Mouse (Mus musculus): Measurements from ENCODE around the gene Txndc15.

The Txndc15 gene

GRCm38 (mm10) chr13:55732121-55732520 is 17.7 kb downstream of the Txndc15 start:
- DNase-seq, result no peak

- no peak for DNase-seq
Observed at GRCm38 (mm10) chr13:55733628-55734502, 19.4 kb downstream of the Txndc15 start.

DNA sequence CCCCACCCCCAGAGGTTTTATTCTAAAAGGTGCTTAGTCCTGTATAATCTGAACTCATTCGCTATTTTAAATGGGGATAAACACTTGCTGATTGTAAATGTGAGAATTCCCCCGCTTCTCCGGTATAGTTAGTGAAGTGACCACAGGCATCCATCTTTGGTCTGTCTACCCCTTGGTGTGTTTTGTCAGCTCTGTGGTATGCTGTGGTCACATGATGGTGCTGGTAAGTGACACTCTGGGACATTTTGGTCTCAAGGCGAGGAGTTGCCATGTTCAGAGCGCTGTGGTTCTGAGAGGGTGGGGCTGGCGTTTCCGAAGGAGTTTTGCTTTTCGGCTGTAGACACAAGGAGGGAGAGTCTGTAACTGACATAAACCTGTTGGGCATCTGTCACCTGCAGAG is 23.4 kb downstream of the Txndc15 start:
- no peak for DNase-seq

DNA sequence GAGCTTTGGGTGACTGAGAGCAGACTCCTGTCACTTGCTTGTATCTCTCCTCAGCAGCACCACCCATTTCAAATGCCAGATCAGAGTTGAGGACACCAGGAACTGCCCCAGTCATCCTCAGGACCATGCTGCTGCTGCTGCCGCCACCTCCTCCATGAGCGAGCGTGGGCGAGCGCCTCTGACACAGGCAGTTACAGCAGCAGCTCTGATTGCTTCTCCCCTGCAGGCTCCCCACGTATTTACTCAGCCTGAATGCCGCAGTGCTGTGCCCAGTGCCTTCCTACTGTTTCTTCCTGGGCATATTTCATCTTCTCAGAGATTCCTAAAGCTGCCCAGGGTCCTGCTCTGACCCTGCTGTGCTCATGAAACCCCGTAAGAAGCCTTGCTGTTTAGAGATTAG is 27.9 kb downstream of the Txndc15 start:
- DNase-seq, result no peak

GRCm38 (mm10) chr13:55754380-55754779 is 39.9 kb downstream of the Txndc15 start:
- DNase-seq, result no peak

DNA sequence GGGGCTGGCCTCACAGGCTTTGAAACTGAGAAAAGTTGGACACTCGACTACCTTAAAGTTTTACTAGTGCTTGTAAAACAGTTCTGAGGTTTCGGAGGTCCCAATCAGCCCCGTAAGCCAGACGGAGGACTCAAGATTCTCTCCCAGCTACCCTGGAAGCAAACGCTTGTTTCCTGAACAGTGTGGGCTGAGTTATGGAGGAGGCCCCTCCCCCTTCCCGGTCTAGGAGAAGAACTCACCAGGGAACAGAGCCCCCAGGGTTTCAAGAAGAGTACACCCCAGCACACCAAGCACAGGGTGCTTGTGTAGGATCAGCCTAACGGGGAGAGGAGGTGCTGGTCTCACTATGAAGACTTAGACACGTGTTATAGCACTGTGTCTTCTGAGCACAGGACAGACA is 42.3 kb downstream of the Txndc15 start:
- DNase-seq, result peak; percentile 15 to 50

DNA sequence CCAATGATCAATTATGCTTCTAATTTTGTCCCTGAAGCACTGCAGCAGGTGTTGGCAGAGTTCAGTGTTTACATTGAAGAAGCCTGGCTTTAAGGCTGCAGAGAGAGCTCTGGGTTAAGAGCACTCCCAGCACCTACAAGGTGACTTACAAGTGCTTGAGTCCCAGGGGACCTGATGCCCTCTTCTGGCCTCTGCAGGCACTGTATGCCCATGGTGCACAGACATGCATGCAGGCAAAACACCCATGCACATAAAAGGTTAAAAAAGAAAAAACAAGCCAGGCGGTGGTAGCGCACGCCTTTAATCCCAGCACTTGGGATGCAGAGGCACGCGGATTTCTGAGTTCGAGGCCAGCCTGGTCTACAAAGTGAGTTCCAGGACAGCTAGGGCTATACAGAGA is 43.2 kb downstream of the Txndc15 start:
- DNase-seq, result peak; percentile 21 to 43

DNA sequence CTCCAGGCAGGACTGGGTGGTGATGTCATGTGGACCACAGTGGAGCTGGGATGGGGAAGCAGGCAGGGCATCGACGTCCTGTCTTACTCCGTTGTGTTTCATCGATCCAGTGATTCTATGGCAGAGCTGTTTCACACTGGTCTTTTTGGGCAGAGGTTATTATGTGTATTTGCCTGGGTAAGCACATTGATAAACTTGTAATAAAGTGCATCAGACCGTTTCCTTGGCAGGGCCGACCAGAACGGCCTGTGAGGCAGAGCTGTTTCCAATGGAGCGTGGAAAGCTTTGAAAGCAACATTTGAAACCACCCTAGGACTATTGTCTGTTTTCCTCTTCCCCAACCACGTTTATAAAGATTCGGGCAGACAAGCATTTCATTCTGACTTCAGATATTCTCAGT is 46.1 kb downstream of the Txndc15 start:
- DNase-seq, result peak in 1 of 2 experiments; percentile 26

- no peak for DNase-seq
Observed at GRCm38 (mm10) chr13:55761486-55761885, 47.0 kb downstream of the Txndc15 start.

DNA sequence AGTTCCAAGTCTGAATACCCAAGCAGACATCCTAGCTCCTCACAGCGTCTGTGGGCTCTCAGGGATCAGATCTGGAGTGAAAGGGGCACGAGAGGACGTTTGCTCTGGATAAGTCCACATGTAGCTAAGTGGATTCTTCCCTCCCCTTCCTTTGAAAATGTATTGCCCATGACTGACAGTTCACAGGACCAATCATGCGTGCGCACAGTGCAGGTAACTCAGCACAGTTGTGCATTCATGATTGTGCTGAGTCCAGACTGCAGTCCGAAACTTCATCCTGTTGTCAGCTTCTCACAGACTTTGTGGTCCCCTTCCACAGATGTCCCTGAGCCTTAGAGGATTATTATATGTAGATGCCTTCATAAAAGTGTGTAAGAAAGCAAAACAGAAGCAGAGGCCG is 59.9 kb downstream of the Txndc15 start:
- DNase-seq, result no peak

DNA sequence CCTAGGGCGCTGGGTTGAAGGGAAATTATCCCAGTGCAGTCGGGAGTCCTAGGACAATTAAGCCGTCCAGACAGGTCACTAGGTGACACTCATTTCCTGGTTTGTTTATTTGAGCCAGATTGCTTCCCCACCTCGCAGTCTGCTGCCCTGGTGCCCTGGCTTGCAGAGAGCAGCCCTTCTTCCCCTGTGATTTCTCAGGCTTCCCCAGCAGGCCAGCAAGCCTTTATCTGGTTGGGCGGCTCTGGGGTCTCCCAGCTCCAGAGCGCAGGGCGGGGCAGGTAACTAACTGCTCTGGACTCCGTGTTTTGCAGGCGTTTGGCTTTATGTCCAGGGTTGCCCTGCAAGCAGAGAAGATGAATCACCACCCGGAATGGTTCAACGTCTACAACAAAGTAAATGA is 60.6 kb downstream of the Txndc15 start:
- no peak for DNase-seq
